Mouse (Mus musculus) natural killer cell, adult 2 months (primary cell): ENCODE measurements around the gene B4galt5.

Experiments used
- DNase-seq, 2 experiments: peaks; one replicate each; pipeline ENCODE4 v3.0.0; 2022; ENCODE audit warnings: low spot score in 2 of 2

B4galt5 gene

GRCm38 (mm10) chr2:167358499-167358898 is 9.5 kb upstream of the B4galt5 start:
- DNase-seq, result peak; percentile 56 to 75

GRCm38 (mm10) chr2:167356885-167357284 is 7.9 kb upstream of the B4galt5 start:
- no peak for DNase-seq

- DNase-seq, result no peak
These were observed 5.7 kb upstream of the B4galt5 start for GRCm38 (mm10) chr2:167354611-167355165.

GRCm38 (mm10) chr2:167354046-167354445 is 5.1 kb upstream of the B4galt5 start:
- no peak for DNase-seq

- DNase-seq, result no peak
These were observed 3.5 kb upstream of the B4galt5 start for GRCm38 (mm10) chr2:167352496-167352895.

GRCm38 (mm10) chr2:167351371-167351951 is 2.5 kb upstream of the B4galt5 start:
- peak; percentile 69 to 82 for DNase-seq

GRCm38 (mm10) chr2:167350126-167350650 is 1.2 kb upstream of the B4galt5 start:
- DNase-seq, result no peak

GRCm38 (mm10) chr2:167349283-167349936 is 427 bp upstream of the B4galt5 start:
- peak; percentile 98 for DNase-seq

- DNase-seq, result no peak
These were observed 1.0 kb downstream of the B4galt5 start for GRCm38 (mm10) chr2:167347991-167348375.

- DNase-seq, result no peak
These were observed 1.6 kb downstream of the B4galt5 start for GRCm38 (mm10) chr2:167347361-167347760.

- no peak for DNase-seq
These were observed 3.3 kb downstream of the B4galt5 start for GRCm38 (mm10) chr2:167345508-167346164.

- peak in 1 of 2 experiments; percentile 45 for DNase-seq
These were observed 4.0 kb downstream of the B4galt5 start for GRCm38 (mm10) chr2:167344871-167345507.

GRCm38 (mm10) chr2:167343369-167344140 is 5.4 kb downstream of the B4galt5 start:
- DNase-seq, result no peak

- no peak for DNase-seq
These were observed 6.1 kb downstream of the B4galt5 start for GRCm38 (mm10) chr2:167342876-167343275.

- no peak for DNase-seq
These were observed 11.4 kb downstream of the B4galt5 start for GRCm38 (mm10) chr2:167337580-167337979.

GRCm38 (mm10) chr2:167337214-167337512 is 11.8 kb downstream of the B4galt5 start:
- DNase-seq, result no peak

GRCm38 (mm10) chr2:167336384-167337213 is 12.4 kb downstream of the B4galt5 start:
- DNase-seq, result no peak

GRCm38 (mm10) chr2:167335066-167335465 is 13.9 kb downstream of the B4galt5 start:
- DNase-seq, result peak; percentile 58 to 61

GRCm38 (mm10) chr2:167334312-167334711 is 14.7 kb downstream of the B4galt5 start:
- peak; percentile 34 to 56 for DNase-seq

- DNase-seq, result no peak
These were observed 15.5 kb downstream of the B4galt5 start for GRCm38 (mm10) chr2:167333450-167333849.
